Mouse (Mus musculus) monocyte, adult 5-6 weeks (primary cell): ENCODE data around the gene Chd3. TPM values are rescaled to one million over a fixed set of nuclear protein-coding genes. Genes with fewer than 3 reads are reported as not detected.

Experiments used
- ATAC-seq: fragments of 153-309, 156-312 bp; replicated peaks from 2 replicates; pipeline ENCODE4 v1.8.0; 2017; ENCODE audit warnings: mild to moderate bottlenecking; ENCODE audit not compliant: low TSS enrichment, insufficient number of reproducible peaks, severe bottlenecking, poor library complexity, low FRiP score
- total RNA-seq: library from RNA; stranded (forward); fragments of 200-1000, 200-491, 200-594 nt; gene quantifications from 3 replicates; pipeline ENCODE4 v1.2.3, GENCODE M21; 2017

Gene Chd3
- total RNA-seq, 1 experiment from 2014 or later, result 86.2 TPM

DNA sequence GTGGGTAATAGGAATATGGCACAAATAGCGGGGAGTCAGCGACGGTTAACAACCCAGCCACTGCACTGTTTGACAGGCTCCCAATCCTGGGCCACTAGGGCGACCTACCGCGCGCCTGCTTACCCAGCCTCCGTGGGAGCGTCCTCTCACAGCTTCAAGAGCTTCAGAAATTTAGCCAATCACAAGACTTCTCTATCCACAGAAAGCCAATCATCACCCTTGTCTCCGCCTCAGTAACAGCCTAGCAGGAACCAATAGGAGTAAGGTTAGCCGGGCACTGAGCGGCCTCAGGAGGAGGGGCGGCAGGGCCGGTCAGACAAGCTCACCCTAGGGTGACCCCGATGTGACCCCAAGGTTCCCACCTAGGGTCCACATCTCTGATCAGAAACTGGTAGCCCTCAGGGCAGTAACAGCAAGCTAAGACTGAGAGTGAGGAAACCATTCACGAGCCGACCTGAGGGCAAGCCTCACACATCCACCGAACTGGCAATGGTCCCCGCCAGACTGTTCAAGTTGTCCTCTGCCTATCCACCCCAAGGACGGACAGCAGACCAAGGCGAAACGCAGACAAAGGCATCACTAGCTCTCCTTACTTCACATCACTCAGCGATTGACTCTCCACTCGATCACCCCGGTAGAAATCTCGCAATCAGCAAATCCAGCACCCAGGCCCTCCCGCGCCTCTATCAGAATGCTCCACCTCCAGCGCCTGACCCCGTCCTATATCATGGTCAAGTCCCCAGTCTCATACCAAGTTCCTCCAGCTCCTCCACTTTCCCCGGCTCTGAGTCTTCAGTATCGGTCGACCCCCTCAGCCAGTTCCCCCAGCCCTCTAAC lies 39.6 kb upstream of the Chd3 start:
- peak; percentile 48 for ATAC-seq

DNA sequence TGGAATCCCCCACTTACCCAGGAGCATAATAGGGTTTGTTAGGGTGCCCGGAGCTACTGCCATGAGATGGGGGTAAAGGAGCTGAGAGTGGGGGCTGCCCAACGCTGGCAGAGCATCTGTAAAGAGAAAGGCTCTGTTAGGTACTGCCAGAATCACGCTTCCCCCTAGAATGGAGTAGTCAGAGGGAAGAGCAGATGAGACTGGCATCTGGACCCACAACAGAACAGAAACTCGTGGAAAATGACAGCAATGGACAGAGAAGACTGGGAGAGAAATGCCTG lies 38.5 kb upstream of the Chd3 start:
- no peak for ATAC-seq

DNA sequence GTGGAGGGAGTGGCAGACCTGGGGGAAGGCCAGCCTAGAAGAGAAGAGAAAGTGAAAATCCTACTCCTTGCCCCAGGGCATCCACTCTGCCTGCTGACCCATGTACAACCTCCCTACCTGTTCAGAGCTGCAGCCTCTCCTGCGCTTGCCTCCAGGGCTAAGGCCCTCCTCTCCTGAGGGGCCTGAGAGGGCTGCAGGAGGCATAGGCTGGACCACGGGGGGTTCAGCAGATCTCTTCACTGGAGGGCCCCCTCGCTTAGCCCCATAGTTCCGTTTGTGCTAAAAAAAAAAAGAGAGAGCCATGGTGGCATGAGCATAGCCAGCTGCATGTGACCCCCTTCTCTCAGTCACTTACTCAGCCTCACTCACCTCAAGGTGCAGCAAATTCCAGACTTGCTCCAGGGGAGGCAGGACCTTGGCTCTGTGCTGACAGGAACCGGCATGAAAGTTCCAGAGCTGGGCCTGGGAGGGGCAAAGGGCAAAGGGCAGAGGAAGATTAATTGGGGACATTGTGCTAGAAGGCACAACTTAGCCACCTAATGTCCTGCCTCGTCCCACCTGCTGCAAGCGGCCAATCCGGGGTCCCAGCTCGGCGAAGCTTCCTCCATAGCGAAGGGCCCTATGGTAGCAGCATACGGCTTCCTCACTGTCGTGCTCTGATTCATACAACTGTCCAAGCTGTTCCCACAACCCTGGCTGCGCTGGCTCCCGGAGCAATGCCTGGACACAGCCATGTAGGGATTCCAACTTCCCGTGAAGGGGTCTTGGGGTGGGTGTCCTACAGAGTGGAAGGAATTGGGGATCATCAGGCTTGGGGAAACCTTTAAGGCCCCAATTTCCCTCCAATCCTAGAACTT lies 37.9 kb upstream of the Chd3 start:
- ATAC-seq, result no peak

DNA sequence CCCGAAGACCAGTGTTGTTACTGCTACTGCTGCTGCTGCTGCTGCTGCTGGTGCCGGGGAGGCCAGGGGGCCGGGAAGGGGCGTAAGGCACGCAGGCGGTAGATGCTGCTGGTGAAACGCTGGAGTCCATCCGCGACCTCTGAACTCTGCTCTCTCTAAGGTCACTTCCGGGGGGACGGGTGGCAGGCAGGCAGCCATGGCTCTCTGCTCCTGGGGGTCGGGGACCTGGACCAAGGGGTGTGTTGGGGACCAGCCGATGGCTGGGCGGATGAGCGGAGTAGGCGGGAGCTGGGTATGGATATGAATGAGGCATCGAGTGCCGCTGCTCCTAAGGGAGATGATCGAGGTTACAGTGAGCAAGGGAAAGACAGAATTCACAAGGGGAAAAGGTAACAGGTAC lies 37.1 kb upstream of the Chd3 start:
- no peak for ATAC-seq

DNA sequence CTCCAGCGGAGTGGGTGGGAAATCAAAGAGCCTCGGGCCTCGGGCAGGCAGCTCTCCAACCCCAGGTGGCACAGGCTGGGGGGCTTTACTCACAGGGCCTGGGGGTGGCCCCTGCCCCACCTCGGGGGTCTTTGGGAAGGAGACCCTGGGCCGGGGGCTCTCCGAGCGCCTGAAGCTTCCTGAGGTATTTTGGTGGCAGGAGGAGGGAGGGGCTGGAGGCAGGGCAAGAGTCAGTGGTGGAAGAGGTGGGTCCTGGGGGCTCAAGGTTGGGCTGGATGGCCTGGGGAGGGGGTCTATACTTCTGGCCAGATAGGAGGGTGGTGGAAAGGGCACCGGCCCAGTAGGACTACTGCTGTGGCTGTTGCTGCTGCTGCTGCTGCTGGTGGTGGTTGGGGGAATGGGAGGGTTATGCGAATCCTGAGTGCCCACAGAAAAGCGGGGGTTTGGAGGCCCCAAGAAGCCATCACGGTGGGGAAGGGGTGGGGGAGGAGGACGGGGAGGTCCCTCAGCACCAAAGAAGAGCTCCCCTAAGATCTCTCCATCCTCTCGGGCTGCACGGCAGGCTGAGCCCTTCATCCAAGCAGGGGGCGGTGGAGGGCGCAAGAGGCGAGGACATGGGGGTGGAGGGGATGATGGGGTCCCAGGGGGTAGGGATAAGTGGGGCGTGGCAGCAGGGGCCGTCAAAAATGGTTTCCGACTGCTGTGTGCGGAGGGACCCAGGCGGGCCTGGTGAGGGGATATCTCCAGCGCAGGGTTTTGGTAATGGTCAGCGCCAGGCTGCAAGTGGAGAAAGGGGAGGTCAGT lies 36.4 kb upstream of the Chd3 start:
- ATAC-seq, result no peak

DNA sequence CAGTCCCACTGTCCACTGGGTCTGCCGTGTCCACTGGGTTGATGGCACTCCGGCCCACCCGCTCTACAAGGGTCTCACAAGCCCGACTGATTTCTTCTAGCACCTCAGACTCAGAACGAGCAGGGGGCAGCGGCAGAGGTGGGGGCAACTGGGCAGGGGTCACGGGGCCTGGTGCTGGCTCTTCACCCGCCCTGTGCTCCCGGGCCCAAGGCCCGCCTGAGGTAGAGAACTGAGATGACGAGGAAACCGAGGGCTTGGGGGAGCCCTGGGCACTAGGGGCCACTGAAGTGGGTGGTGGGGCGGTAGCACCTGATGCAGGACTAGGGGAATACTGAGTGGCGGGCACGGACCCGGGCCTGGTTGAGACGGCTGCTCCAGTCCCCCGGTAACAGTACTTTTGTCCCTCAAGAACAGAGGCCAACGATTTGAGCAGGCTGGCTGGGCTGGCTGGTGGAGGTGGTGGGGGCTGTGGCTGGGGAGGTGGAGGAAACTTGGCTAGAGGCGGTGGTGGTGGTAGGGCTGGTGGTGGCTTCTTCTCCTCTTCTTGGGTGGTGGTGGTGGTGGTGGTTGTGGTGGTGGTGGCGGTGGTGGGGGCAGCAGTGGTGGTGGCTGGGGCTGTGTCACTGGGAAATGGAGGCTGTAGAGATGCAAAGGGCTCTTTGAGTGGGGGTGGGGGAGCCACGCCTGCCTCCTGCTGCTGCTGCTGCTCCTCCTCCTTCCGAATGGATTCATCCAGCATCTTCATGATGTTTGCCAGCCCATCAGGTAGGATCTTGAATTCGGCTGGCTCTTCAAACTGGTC lies 35.6 kb upstream of the Chd3 start:
- no peak for ATAC-seq

DNA sequence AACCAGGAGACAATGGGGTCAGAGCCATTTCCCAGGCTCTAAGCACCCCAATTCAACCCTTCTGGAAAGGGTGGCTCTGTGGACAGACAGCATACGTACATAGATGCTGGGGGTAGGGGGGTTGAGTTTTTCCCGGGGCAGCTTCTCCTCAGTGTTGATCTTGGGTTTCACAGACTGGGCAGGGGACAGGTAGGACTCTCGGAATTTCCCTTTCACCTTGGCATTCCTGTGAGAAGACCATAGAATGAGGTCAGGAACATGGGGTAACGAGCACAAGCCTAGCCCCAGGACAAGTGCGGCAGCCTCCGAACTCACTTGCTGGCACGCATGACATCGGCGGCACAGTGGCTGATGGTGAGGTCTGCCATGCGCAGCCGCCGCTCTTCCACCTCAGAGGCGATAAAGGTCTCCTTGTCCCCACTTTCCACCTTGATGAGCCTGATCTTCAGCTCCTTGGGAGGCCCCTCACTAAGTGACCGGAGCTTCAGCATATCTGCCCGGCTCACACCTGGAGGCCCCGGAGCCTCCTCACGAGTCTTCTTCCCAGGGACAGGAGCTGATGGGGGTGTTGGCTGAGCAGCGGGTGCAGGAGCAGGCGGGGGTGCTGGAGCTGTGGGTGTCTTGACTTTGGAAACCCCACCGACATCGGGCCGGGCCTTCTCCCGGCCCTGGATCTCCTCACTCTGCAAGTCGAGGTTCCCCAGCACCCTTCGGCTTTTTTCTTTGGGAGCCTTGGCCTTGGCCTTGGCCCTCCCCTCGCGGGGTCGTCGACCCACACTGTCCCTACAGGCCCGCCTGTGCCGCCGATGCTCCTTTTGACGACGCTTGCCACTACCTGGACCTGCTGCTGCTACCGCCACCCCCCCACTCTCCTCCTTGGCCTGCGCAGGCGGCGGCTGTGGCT lies 34.7 kb upstream of the Chd3 start:
- ATAC-seq, result no peak

DNA sequence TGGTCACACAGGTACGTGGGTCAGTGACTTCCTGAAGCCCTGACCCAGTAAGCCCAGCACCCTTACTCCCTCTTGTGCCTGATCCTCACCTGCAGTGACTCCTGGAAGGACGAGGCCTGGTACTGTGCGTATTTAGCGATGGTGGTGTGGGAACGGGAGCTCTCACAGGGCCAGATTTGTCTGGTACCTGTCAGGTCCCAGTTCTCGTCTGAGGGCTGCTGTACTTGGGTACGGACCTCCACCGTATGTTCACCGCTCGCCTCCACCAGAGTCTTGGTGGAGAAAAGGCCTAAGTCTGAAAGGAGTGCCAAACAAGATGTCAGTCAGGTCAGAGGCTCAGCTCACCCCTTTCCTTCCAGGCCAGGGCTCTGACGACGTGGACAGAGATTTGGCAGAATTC lies 32.8 kb upstream of the Chd3 start:
- ATAC-seq, result no peak

DNA sequence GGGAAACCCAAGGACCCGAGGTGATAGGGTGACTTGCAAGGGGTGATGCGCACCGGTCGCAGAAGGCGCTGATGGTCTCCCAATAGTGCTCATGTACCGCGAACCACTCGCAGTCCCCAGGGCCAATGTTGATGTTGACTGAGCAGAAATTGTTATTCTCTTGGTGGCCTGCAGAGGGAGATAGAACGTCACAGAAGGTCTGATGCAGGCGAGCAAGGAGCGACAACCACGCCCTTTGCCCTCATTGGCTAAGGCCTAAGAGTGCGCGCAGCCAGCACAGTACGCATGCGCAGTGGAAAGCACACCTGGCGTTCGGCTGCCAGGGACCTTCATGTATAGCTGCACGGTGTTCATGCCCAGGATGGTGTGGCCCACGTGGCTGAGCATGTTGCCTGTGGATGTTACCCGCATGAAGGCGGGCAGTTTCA lies 32.0 kb upstream of the Chd3 start:
- ATAC-seq, result peak; percentile 74

DNA sequence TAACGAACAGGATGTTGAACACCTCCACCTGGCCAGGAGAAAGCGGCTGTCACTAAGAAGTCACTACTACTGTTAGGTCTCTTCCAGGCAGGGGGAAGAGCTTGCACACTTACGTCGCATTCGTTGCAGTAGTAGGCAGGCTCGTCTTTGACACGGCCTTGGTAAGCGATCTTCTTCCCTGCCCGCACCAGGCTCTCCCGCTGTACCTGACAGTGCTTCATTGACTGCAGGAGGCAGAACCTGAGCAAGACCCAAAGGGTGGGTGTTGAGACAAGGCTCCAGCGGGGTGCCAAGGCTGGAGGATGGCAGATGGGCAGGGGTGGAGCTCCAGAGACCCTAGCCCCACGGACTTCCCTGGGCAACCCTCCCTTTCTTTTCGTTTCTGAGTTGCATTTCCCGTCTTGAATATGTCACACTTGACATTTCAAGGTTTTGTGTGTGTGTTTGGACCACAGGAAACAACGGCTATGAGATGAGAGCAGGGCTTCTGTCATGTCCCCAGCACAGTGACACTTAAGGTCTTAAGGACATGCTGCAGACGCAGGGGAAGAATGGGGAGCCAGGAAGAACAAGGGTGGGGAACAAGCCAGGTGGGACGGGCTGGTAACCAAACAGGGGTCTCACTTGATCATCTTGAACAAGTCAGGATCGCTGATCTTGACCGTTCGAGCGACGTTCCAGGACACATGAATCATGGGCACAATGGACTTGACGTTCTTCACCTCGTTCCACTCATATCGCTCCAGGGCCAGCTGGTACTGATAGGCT lies 31.1 kb upstream of the Chd3 start:
- no peak for ATAC-seq

DNA sequence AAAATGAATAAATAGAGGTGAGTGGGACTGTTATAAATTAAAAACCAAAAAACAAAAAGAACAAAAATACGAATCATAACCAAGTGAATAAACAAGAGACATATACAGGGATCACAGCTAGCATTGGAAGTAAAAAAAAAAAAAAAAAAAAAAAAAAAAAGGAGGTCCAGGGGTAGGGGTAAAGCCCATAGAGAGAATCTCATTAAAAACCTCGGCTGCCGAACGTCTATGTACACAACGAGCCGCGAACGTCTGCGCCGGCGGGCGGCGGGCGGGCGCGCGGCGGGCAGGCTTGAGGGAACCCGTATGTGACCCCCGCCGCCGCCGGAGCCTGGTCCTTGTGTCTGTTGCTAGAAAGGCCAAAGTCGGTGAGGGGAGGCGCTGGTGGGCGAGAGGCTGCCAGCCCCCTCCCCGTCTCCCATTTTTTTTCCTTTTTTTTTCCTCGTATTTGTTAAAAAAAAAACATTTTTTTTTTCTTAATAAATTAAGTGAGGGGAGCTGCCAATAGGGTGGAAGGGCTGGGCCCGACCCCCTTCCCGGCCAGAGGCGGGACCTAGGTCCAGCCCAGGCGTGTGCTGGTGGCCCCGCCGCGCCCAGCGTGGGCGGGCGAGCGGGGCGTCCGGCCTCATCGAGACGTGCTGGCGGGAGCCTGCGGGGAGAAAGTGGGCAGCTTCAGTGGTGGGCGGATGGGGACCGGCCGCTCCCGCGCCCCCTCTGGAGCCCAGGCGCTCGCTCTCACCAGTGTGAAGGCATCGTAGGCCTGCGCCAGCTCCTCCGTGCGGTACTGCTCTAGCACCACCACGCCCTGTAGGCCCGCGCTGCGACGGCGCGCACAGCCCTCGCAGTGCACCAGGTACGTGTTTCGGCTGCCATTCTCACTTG lies 30.2 kb upstream of the Chd3 start:
- ATAC-seq, result no peak

DNA sequence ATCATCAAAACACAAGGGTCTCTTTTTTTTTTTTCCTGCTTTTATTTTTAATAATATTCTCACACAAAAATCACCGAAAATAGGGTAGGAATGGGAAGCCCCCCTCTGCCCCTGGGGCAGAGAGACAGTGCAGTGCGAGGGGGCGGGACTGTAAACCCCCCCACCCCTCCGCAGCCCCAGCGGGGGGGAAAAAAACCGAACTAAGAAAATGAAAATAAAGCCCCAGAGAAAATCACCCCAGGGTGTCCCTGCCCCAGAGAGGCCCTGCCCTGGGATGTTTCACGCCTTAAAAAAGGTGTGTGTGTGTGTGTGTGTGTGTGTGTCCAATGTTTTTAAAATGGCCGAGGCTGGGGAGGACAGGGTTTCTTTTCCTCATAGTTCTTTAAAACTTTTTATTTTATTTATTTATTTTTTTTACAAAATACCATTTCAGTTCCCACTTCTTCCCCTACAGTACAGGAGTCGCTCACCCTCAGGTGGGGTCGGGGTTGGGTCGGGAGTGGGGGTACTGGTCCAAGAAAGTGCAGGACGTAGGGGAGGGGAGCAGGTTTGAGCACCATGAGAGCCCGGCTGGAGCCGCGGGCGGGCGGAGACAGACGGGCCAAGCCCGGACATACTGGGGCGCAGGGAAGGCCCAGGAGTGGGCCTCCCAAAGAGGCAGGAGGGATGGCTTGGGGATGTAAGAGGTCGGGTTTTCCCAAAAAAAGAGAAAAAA lies 29.4 kb upstream of the Chd3 start:
- ATAC-seq, result no peak

DNA sequence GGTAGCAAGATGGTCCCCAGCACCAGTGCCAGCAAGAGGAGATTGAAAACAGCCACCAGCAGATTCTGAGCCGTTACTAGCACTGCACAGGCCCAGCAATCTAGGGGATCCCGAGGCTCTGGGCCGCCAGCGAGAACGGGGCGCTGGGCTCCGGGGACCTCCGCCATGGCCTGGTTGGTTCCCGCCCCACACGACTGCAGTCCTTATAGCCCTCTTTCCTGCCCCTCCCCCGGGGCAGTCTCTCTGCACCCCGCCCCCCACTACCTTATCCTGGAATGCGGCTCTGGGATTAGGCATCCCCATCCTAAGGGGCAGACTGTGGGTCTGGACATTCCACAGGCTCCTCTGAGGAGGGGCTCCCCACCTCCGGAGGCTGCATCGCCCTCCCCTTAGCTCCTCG lies 28.9 kb upstream of the Chd3 start, which contains the start of gene Tmem88:
Tmem88 (minus strand) TSS at position 176 of the 400 bp plus-strand sequence.
- ATAC-seq, result no peak

DNA sequence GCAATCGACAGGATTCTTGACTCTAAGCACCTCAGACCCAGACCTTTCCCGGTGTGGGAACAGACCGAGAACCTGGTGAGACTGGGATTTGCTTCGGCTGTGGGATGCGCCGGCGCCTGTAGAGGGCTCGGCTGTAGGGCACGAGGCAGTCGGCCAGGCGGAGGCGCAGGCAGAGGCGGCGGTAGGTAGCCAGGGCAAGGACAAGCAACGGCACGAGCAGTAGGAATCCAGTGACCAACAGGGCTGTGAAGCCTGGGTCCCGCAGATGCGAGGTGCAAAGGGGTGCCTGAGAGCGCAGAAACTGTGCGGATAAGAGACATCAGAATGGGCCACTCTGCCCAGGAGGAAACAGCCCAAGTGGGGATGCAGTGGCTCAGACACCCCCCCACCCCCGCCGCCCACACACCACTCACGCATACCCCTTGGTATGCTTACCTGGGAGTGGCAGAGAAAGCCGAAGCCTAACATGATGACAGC lies 28.4 kb upstream of the Chd3 start:
- ATAC-seq, result no peak

DNA sequence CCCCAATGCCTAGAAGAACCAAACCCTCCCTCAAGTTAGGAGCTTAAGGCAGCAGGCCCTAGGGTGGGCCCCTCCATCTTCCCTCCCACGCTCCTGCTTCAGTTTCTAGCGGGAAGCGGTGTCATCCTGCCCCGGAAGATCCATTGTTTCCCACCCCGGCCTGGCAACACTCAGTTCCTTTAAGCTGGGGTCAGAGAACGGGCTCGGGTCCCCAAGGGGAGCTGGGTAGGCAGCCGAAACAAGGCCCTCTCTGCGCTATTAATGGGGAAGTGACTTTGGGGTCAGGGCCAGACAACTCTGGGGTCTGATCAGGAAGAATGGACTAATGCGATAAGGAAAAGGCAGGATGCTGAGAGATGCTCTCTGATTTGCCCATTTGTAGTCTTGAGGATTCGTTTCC lies 27.6 kb upstream of the Chd3 start:
- ATAC-seq, result no peak
